8 mouse cellular contexts compared by ENCODE assay signal in genomic region chr16:28564716-28565217, GRCm38 (mm10).
DNase-seq lines count a peak whose midpoint lies in the region; ATAC-seq lines count a peak whose summit lies in the region.

No protein-coding gene starts in this region.

- no peak overlapping the region for H3K9ac ChIP-seq in heart, embryonic 12.5 days
- H3K9ac ChIP-seq in hindbrain, embryonic 16.5 days (ENCODE audit: low read depth, low read length), result peak overlapping the region; percentile 74
- peak overlapping the region; percentile 59 for H3K9ac ChIP-seq in neural tube, embryonic 12.5 days

- peaks cover 31% of the 10 kb centered on the region for H3K27me3 ChIP-seq in heart, embryonic 12.5 days (replicated peaks)
- H3K27me3 ChIP-seq in hindbrain, embryonic 16.5 days (replicated peaks; ENCODE audit: control insufficient read depth, insufficient read depth, low read length), result no peaks in the 10 kb centered on the region; the same call in none of the 2 replicates
- peaks cover 27% of the 10 kb centered on the region for H3K27me3 ChIP-seq in neural tube, embryonic 12.5 days (replicated peaks)

- intact Hi-C loops in heart, postnatal 36 days (cut with DNase I), result no loop called here
- intact Hi-C loops in gastrocnemius, postnatal 14 days (cut with DNase I; ENCODE audit: low total_unique reads), result no loop called here

- H3K4me2 ChIP-seq in heart, embryonic 12.5 days, result peak overlapping the region; percentile 100
- peak overlapping the region; percentile 96 for H3K4me2 ChIP-seq in hindbrain, embryonic 16.5 days (ENCODE audit: low read length)
- peak overlapping the region; percentile 100 for H3K4me2 ChIP-seq in neural tube, embryonic 12.5 days (replicated peaks)

- no peak for DNase-seq in heart, postnatal 36 days
- DNase-seq in right cerebral cortex, postnatal 14 days, result peak; percentile 24
- no peak for DNase-seq in right cerebral cortex, postnatal 36 days (ENCODE audit: low spot score in 2 of 2)
- no peak for DNase-seq in gastrocnemius, postnatal 14 days
- DNase-seq in layer of hippocampus, adult 9-11 months, result no peak

- peak; percentile 66; the same call in 1 of the 2 replicates for ATAC-seq in heart, embryonic 12.5 days (ENCODE audit: insufficient number of reproducible peaks, low FRiP score)
- ATAC-seq in hindbrain, embryonic 16.5 days, result peak; percentile 76; the same call in 1 of the 2 replicates
- ATAC-seq in neural tube, embryonic 12.5 days (ENCODE audit: low FRiP score, low read depth), result peak; percentile 83

- no peaks in the 10 kb centered on the region for H3K9me3 ChIP-seq in heart, embryonic 12.5 days (replicated peaks)
- no peaks in the 10 kb centered on the region for H3K9me3 ChIP-seq in hindbrain, embryonic 16.5 days (ENCODE audit: control insufficient read depth, low read length)
- no peaks in the 10 kb centered on the region for H3K9me3 ChIP-seq in neural tube, embryonic 12.5 days

- WGBS in heart, embryonic 12.5 days, result under 1% methylated on average over 53 of the region's 58 CpGs
- under 1% methylated on average over 55 of the region's 58 CpGs for WGBS in hindbrain, embryonic 16.5 days
- WGBS in neural tube, embryonic 12.5 days, result under 1% methylated on average over 58 of the region's 58 CpGs

- no peaks in the 10 kb centered on the region for H3K36me3 ChIP-seq in heart, embryonic 12.5 days
- H3K36me3 ChIP-seq in hindbrain, embryonic 16.5 days (ENCODE audit: control insufficient read depth, insufficient read depth, low read length), result no peaks in the 10 kb centered on the region
- no peaks in the 10 kb centered on the region for H3K36me3 ChIP-seq in neural tube, embryonic 12.5 days

- H3K27ac ChIP-seq in heart, embryonic 12.5 days (ENCODE audit: poor library complexity, severe bottlenecking), result no peak overlapping the region
- H3K27ac ChIP-seq in hindbrain, embryonic 16.5 days (ENCODE audit: low read depth, low read length), result no peak overlapping the region
- H3K27ac ChIP-seq in neural tube, embryonic 12.5 days, result no peak overlapping the region

- peak overlapping the region; percentile 68 for H3K4me3 ChIP-seq in heart, embryonic 12.5 days
- H3K4me3 ChIP-seq in hindbrain, embryonic 16.5 days (ENCODE audit: low read length), result peak overlapping the region; percentile 83
- H3K4me3 ChIP-seq in neural tube, embryonic 12.5 days, result peak overlapping the region; percentile 66

- H3K4me1 ChIP-seq in heart, embryonic 12.5 days (replicated peaks), result no peaks in the 10 kb centered on the region; the same call in 1 of the 2 replicates
- H3K4me1 ChIP-seq in hindbrain, embryonic 16.5 days (ENCODE audit: control insufficient read depth, insufficient read depth, low read depth, low read length), result no peaks in the 10 kb centered on the region; the same call in 1 of the 2 replicates
- H3K4me1 ChIP-seq in neural tube, embryonic 12.5 days, result peaks cover 3% of the 10 kb centered on the region; the same call in 1 of the 2 replicates
